Mouse (Mus musculus) gastrocnemius, adult 8-10 months (tissue): ENCODE data around the gene Rsc1a1. TPM values are rescaled to one million over a fixed set of nuclear protein-coding genes. Genes with fewer than 3 reads are reported as not detected.
A peak's percentile ranks its signal among the peaks of the same experiment; 100 is the strongest.

ENCODE experiments used
- DNase-seq, 2 experiments: peaks; one replicate each; pipeline ENCODE4 v3.0.0; 2022; ENCODE audit warnings: low spot score in 2 of 2
- total RNA-seq, 4 experiments: library from RNA; stranded (reverse); gene quantifications; 2 replicates each; pipeline ENCODE4 v1.2.4; 2022

Gene Rsc1a1
- 10 to 100 TPM in 2 of 4 experiments, 1 to 10 TPM in 2; 6.0 to 12.0 (median 9.2) TPM for total RNA-seq

- no peak for DNase-seq
These were observed at the start of gene Rsc1a1 for GRCm38 (mm10) chr4:141685499-141685898. Rsc1a1 (minus strand) TSS chr4:141685599.

GRCm38 (mm10) chr4:141735206-141735560 lies 49.8 kb upstream of the Rsc1a1 start:
- no peak for DNase-seq

GRCm38 (mm10) chr4:141734446-141735205 lies 49.2 kb upstream of the Rsc1a1 start:
- DNase-seq, result peak; percentile 79 to 90

GRCm38 (mm10) chr4:141731766-141732165 lies 46.4 kb upstream of the Rsc1a1 start:
- no peak for DNase-seq

- DNase-seq, result no peak
These were observed 45.0 kb upstream of the Rsc1a1 start for GRCm38 (mm10) chr4:141730401-141730800.

GRCm38 (mm10) chr4:141729266-141729665 lies 43.9 kb upstream of the Rsc1a1 start:
- DNase-seq, result no peak

- no peak for DNase-seq
These were observed 40.3 kb upstream of the Rsc1a1 start for GRCm38 (mm10) chr4:141725738-141726137.

GRCm38 (mm10) chr4:141725277-141725676 lies 39.9 kb upstream of the Rsc1a1 start:
- DNase-seq, result no peak

GRCm38 (mm10) chr4:141724594-141724993 lies 39.2 kb upstream of the Rsc1a1 start:
- DNase-seq, result no peak

- DNase-seq, result no peak
These were observed 38.3 kb upstream of the Rsc1a1 start for GRCm38 (mm10) chr4:141723673-141724068.

- DNase-seq, result peak; percentile 85 to 87
These were observed 37.6 kb upstream of the Rsc1a1 start, which contains the start of gene Ddi2 for GRCm38 (mm10) chr4:141722731-141723672. Ddi2 (minus strand) TSS chr4:141723419.

GRCm38 (mm10) chr4:141721961-141722360 lies 36.6 kb upstream of the Rsc1a1 start:
- DNase-seq, result no peak

GRCm38 (mm10) chr4:141720761-141721523 lies 35.5 kb upstream of the Rsc1a1 start:
- no peak for DNase-seq

GRCm38 (mm10) chr4:141719304-141719703 lies 33.9 kb upstream of the Rsc1a1 start:
- no peak for DNase-seq

- no peak for DNase-seq
These were observed 32.2 kb upstream of the Rsc1a1 start for GRCm38 (mm10) chr4:141717633-141718032.

GRCm38 (mm10) chr4:141715027-141715426 lies 29.6 kb upstream of the Rsc1a1 start:
- no peak for DNase-seq

GRCm38 (mm10) chr4:141713598-141714142 lies 28.3 kb upstream of the Rsc1a1 start:
- no peak for DNase-seq

GRCm38 (mm10) chr4:141711250-141711649 lies 25.9 kb upstream of the Rsc1a1 start:
- no peak for DNase-seq

- DNase-seq, result no peak
These were observed 23.6 kb upstream of the Rsc1a1 start for GRCm38 (mm10) chr4:141708971-141709370.

GRCm38 (mm10) chr4:141708005-141708404 lies 22.6 kb upstream of the Rsc1a1 start:
- DNase-seq, result no peak

- DNase-seq, result no peak
These were observed 19.9 kb upstream of the Rsc1a1 start for GRCm38 (mm10) chr4:141705331-141705730.
